ENCODE assay signal across 8 mouse cellular contexts in genomic region chr15:83034275-83034977, GRCm38 (mm10). TPM values are rescaled to one million over a fixed set of nuclear protein-coding genes. Genes with fewer than 3 reads are reported as not detected.
A peak's percentile ranks its signal among the peaks of the same experiment; 100 is the strongest.
DNase-seq lines count a peak whose midpoint lies in the region; ATAC-seq and TF ChIP-seq lines count a peak whose summit lies in the region.

No protein-coding gene starts in this region.

- 6% methylated on average over 17 of the region's 17 CpGs for WGBS in forebrain, embryonic 12.5 days
- WGBS in midbrain, embryonic 16.5 days, result 2% methylated on average over 17 of the region's 17 CpGs

- H3K4me2 ChIP-seq in forebrain, embryonic 12.5 days, result peak overlapping the region; percentile 44
- peak overlapping the region; percentile 30 for H3K4me2 ChIP-seq in midbrain, embryonic 16.5 days (ENCODE audit: low read length)

- no peaks in the 10 kb centered on the region for H3K9me3 ChIP-seq in forebrain, embryonic 12.5 days
- H3K9me3 ChIP-seq in midbrain, embryonic 16.5 days (replicated peaks; ENCODE audit: control insufficient read depth, low read length, poor library complexity, severe bottlenecking), result no peaks in the 10 kb centered on the region

- peak overlapping the region; percentile 28 for H3K4me3 ChIP-seq in gastrocnemius, adult 2 months
- peak overlapping the region; percentile 69 for H3K4me3 ChIP-seq in bone marrow macrophage, adult 2 months (ENCODE audit: insufficient read depth, low read length)
- H3K4me3 ChIP-seq in forebrain, embryonic 12.5 days (replicated peaks), result no peak overlapping the region
- H3K4me3 ChIP-seq in midbrain, embryonic 16.5 days (ENCODE audit: low read depth, low read length), result no peak overlapping the region

- TF ChIP-seq POLR2A in bone marrow macrophage, adult 2 months (IDR thresholded peaks at IDR 0.05; ENCODE audit: borderline replicate concordance, low read depth, low read length), result no peak

- peak; percentile 54; the same call in 1 of the 2 replicates for ATAC-seq in forebrain, embryonic 12.5 days (ENCODE audit: low FRiP score)
- ATAC-seq in midbrain, embryonic 16.5 days, result peak; percentile 61

- H3K9ac ChIP-seq in forebrain, embryonic 12.5 days, result peak overlapping the region; percentile 2; the same call in 1 of the 2 replicates
- H3K9ac ChIP-seq in midbrain, embryonic 16.5 days (ENCODE audit: low read depth, low read length), result peak overlapping the region; percentile 53; the same call in 1 of the 2 replicates

- H3K4me1 ChIP-seq in bone marrow macrophage, adult 2 months (ENCODE audit: control insufficient read depth, insufficient read depth, low read length), result peaks cover 50% of the 10 kb centered on the region
- peaks cover 53% of the 10 kb centered on the region for H3K4me1 ChIP-seq in forebrain, embryonic 12.5 days
- peaks cover 35% of the 10 kb centered on the region for H3K4me1 ChIP-seq in midbrain, embryonic 16.5 days (ENCODE audit: control insufficient read depth, insufficient read depth, low read length)

- no peak for TF ChIP-seq CTCF in gastrocnemius, adult 2 months (IDR thresholded peaks at IDR 0.05)
- no peak for TF ChIP-seq CTCF in bone marrow macrophage, adult 2 months (IDR thresholded peaks at IDR 0.05; ENCODE audit: low read depth, low read length)

- peaks cover 63% of the 10 kb centered on the region for H3K27me3 ChIP-seq in forebrain, embryonic 12.5 days
- H3K27me3 ChIP-seq in midbrain, embryonic 16.5 days (ENCODE audit: control insufficient read depth, insufficient read depth, low read depth, low read length), result no peaks in the 10 kb centered on the region; the same call in 1 of the 2 replicates

- intact Hi-C loops in gastrocnemius, adult 2 months (cut with DNase I), result no loop called here

- DNase-seq in gastrocnemius, adult 2 months, result no peak
- DNase-seq in gastrocnemius, adult 18-20 months (ENCODE audit: low spot score), result no peak
- DNase-seq in layer of hippocampus, postnatal 14 days (ENCODE audit: low spot score in 2 of 2), result peak; percentile 66 to 68
- DNase-seq in adrenal gland, adult 2 months, result no peak
- no peak for DNase-seq in T-cell, adult 2 months (ENCODE audit: low spot score)

- H3K36me3 ChIP-seq in forebrain, embryonic 12.5 days (replicated peaks), result no peaks in the 10 kb centered on the region
- no peaks in the 10 kb centered on the region for H3K36me3 ChIP-seq in midbrain, embryonic 16.5 days (ENCODE audit: control insufficient read depth, insufficient read depth, low read length)

- peak overlapping the region; percentile 16; the same call in 1 of the 2 replicates for H3K27ac ChIP-seq in gastrocnemius, adult 2 months
- peak overlapping the region; percentile 95 for H3K27ac ChIP-seq in bone marrow macrophage, adult 2 months (ENCODE audit: insufficient read depth, low read depth, low read length)
- H3K27ac ChIP-seq in forebrain, embryonic 12.5 days, result peak overlapping the region; percentile 22
- peak overlapping the region; percentile 63 for H3K27ac ChIP-seq in midbrain, embryonic 16.5 days (ENCODE audit: low read length)

RNA-seq across cellular contexts. Expression of gene Nfam1, which starts 1.3 kb away (rescaled TPM):
- under 1 TPM; 0.41 to 0.98 TPM for total RNA-seq in gastrocnemius, adult 2 months (2021)
- under 1 TPM; 0.66 to 0.78 TPM for total RNA-seq in gastrocnemius, adult 18-20 months (2021)
- polyA plus RNA-seq in bone marrow macrophage, adult 2 months (2012; ENCODE audit: insufficient read depth, insufficient read length, missing spikeins), result 242 and 254 TPM in 2 replicates
- polyA plus RNA-seq in forebrain, embryonic 12.5 days (2016; fragmentation: Nextera tagmentation; extraction: Ambion mirVana), result 1.4 and 1.7 TPM in 2 replicates
- 1 to 10 TPM; 2.3 to 2.4 TPM for total RNA-seq in layer of hippocampus, postnatal 14 days (2021)
- polyA plus RNA-seq in midbrain, embryonic 16.5 days (2015; fragmentation: Nextera tagmentation; extraction: Ambion mirVana), result 2.6 and 3.0 TPM in 2 replicates
- total RNA-seq in adrenal gland, adult 2 months (2021), result 1 to 10 TPM; 3.6 to 3.8 TPM
- 2.2 and 2.9 TPM in 2 replicates for polyA plus RNA-seq in adrenal gland, adult 2 months (2012; rRNA removed)

RNA-seq across cellular contexts. Expression of gene Tcf20, which starts 46.8 kb away (rescaled TPM):
- total RNA-seq in gastrocnemius, adult 2 months (2021), result 10 to 100 TPM; 28.9 to 33.6 TPM
- 10 to 100 TPM; 33.2 to 36.0 TPM for total RNA-seq in gastrocnemius, adult 18-20 months (2021)
- 20.1 and 21.4 TPM in 2 replicates for polyA plus RNA-seq in bone marrow macrophage, adult 2 months (2012; ENCODE audit: insufficient read depth, insufficient read length, missing spikeins)
- 14.7 and 14.9 TPM in 2 replicates for polyA plus RNA-seq in forebrain, embryonic 12.5 days (2016; fragmentation: Nextera tagmentation; extraction: Ambion mirVana)
- total RNA-seq in layer of hippocampus, postnatal 14 days (2021), result 100 to 1,000 TPM; 155 to 157 TPM
- polyA plus RNA-seq in midbrain, embryonic 16.5 days (2015; fragmentation: Nextera tagmentation; extraction: Ambion mirVana), result 13.0 and 13.6 TPM in 2 replicates
- total RNA-seq in adrenal gland, adult 2 months (2021), result 100 to 1,000 TPM in 1 of 2 experiments, 10 to 100 TPM in 1; 80.6 to 103 TPM
- 13.9 and 27.7 TPM in 2 replicates for polyA plus RNA-seq in adrenal gland, adult 2 months (2012; rRNA removed)

RNA-seq across cellular contexts. Expression of gene Serhl, which starts 54.9 kb away (rescaled TPM):
- 10 to 100 TPM; 22.8 to 29.1 TPM for total RNA-seq in gastrocnemius, adult 2 months (2021)
- 10 to 100 TPM; 26.9 to 33.9 TPM for total RNA-seq in gastrocnemius, adult 18-20 months (2021)
- 36.2 and 40.8 TPM in 2 replicates for polyA plus RNA-seq in bone marrow macrophage, adult 2 months (2012; ENCODE audit: insufficient read depth, insufficient read length, missing spikeins)
- 36.0 and 45.4 TPM in 2 replicates for polyA plus RNA-seq in forebrain, embryonic 12.5 days (2016; fragmentation: Nextera tagmentation; extraction: Ambion mirVana)
- 10 to 100 TPM in 1 of 2 experiments, 1 to 10 TPM in 1; 9.0 to 15.0 TPM for total RNA-seq in layer of hippocampus, postnatal 14 days (2021)
- 29.6 and 29.7 TPM in 2 replicates for polyA plus RNA-seq in midbrain, embryonic 16.5 days (2015; fragmentation: Nextera tagmentation; extraction: Ambion mirVana)
- total RNA-seq in adrenal gland, adult 2 months (2021), result 10 to 100 TPM; 40.0 to 48.8 TPM
- 60.8 and 83.2 TPM in 2 replicates for polyA plus RNA-seq in adrenal gland, adult 2 months (2012; rRNA removed)

Comparison
In these comparisons a context has a peak if more than half of its experiments do, and no peak if none do; other contexts are left out.
1. DNase-seq: peak in layer of hippocampus, postnatal 14 days (2 of 2); none in gastrocnemius, adult 2 months (single experiment), gastrocnemius, adult 18-20 months (single experiment), adrenal gland, adult 2 months (single experiment) and T-cell, adult 2 months (single experiment).
2. H3K27ac ChIP-seq: peak in every context shown above with its lines; median percentile 95 in bone marrow macrophage, adult 2 months; 63 in midbrain, embryonic 16.5 days; 22 in forebrain, embryonic 12.5 days; 16 in gastrocnemius, adult 2 months.
3. H3K4me3 ChIP-seq: peak in gastrocnemius, adult 2 months (single experiment) and bone marrow macrophage, adult 2 months (single experiment); none in forebrain, embryonic 12.5 days (single experiment) and midbrain, embryonic 16.5 days (single experiment).